Mouse (Mus musculus): Measurements from ENCODE around the gene Tmem28. TPM values are rescaled to one million over a fixed set of nuclear protein-coding genes. Genes with fewer than 3 reads are reported as not detected.

Tmem28 gene
- total RNA-seq (2021): 10 to 100 TPM; 18.6 to 19.6 TPM
- long read RNA-seq, experiment 1, transcript Tmem28-201 (3 exons, 3,909 nt): major isoform, 9 of 13 reads
- long read RNA-seq, experiment 1, partial matches to known transcripts: 0 of 13 reads
- long read RNA-seq, experiment 1, other reads (novel, unspliced or antisense): 4 of 13 reads
- long read RNA-seq, experiment 2, partial matches to known transcripts: 5 of 9 reads
- long read RNA-seq, experiment 2, other reads (novel, unspliced or antisense): 0 of 9 reads

DNA sequence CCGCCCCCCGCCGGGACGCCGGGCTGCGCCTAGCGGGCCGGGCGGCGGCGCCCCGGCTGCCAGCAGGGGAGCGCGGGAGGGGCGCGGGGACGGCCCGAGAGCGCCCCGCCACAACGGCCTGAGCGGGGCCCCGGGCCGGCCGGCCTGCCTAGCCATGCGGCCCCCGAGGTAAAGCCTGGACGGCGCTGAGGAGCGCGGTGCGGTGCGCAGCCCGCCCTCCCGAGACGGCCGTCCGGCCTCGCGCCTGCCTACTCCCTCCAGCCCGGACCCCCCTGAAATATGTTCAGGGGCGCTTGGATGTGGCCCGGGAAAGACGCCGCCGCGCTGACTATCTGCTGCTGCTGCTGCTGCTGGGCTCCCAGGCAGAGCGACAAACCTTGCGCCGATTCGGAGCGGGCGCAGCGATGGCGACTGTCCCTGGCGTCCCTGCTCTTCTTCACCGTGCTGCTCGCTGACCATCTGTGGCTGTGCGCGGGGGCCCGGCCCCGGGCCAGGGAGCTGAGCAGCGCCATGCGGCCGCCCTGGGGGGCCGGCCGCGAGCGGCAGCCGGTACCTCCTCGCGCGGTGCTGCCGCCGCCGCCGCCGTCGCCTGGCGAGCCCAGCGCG, at the start of gene Tmem28:
TSS of gene Tmem28 (plus strand) at position 232 of the 606 bp plus-strand sequence.
- peak in 1 of 2 experiments; percentile 13 for DNase-seq (ENCODE audit: low spot score in 2 of 2)

- DNase-seq (ENCODE audit: low spot score in 2 of 2): no peak
Measured at GRCm38 (mm10) chrX:99780308-99780707, 40.5 kb upstream of the Tmem28 start.

DNA sequence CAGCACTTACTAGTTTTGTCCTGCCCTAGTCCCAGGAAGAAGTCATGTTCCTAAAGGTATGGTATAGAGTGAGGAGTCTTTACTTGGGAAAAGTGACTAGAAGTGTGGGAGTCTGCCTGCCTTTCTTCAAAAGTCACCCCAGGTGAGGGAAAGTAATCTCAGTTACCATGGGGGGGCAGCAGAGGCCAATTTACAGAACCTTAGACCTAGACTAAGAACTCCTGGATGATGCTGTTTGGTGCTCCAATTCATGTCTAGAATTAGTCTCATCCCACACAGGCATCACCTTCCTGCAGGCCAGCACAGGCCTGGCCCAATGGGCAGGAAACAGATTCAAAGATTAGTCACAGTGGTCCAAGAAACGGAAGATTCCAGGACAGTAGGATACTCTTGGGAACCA, 12.4 kb upstream of the Tmem28 start:
- peak; percentile 34 to 40 for DNase-seq (ENCODE audit: low spot score in 2 of 2)

DNA sequence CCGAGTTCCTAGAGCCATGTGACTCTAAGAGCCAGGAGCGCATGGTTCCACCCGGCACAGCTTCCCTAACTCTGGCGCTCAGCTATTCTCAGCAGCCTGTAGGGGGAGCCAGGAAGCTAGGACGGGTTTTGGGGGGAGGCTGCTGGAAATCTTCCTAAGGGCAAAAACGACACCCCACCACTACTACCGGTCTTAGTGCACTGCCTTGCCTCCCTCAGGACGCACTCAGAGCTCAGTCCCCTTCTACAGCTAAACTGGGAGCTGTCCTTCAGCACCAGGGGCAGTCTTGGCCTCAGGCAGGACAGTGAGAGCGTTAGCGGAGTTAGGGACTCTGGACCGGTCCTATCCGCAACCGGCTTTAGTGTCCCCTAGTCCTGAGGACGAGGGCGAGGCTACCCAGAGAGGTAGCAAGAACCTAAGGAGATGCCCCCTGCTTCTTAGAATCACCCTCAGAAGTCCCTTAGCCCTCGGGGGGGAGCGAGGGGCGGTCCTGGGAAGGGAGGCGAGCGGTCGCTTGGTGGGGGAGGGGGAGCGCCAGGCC, 1.4 kb upstream of the Tmem28 start:
- peak; percentile 50 to 57 for DNase-seq (ENCODE audit: low spot score in 2 of 2)

GRCm38 (mm10) chrX:99819936-99820789, 658 bp upstream of the Tmem28 start:
- DNase-seq (ENCODE audit: low spot score in 2 of 2): peak; percentile 25 to 44

DNA sequence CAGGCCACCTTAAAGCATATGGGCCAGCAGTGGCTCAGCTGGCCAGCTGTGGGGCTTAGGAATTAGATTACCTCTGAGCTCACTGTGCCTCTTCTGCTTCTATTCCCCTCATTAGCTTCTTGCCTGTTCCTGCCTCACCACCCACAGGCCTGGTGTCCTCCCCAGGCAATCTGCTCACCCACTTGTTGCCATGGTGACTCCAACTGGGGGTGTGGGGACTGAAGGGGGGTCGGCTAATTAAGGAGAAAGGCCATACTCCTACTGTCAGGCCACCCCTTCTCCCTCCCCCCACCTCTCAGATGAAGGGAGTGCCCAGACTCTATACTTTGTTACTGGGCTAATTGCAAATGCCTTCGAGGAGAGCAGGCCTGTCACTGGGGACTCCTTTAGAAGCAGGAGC, 21.3 kb downstream of the Tmem28 start:
- no peak for DNase-seq (ENCODE audit: low spot score in 2 of 2)

DNA sequence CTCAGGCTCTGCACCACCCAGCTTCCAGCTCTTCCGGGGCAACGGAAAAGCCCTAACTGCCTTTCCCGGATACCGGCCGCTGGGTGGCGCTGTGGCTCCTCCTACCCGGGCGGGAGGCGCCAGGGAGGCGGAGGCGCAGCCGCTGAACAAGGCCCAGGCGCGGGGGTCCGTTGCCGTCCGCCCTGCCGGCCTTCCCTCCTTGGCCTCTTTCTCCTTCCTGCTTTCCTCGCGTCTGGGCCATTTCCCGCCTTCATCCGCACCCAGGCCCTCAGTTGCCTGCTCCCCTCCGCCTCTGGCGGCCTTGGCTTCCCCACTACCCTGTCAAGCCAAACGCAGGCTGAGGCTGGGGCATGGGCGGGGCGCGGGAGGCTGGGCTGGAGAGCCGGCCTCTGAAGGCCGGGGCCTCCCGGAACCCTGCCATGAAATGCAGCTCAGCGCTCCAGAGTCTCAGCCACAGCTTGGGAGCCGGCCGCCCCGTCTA, 32.5 kb downstream of the Tmem28 start:
- DNase-seq (ENCODE audit: low spot score in 2 of 2): peak; percentile 24 to 25

- DNase-seq (ENCODE audit: low spot score in 2 of 2): no peak
Measured at GRCm38 (mm10) chrX:99853834-99854233, 33.0 kb downstream of the Tmem28 start.

DNA sequence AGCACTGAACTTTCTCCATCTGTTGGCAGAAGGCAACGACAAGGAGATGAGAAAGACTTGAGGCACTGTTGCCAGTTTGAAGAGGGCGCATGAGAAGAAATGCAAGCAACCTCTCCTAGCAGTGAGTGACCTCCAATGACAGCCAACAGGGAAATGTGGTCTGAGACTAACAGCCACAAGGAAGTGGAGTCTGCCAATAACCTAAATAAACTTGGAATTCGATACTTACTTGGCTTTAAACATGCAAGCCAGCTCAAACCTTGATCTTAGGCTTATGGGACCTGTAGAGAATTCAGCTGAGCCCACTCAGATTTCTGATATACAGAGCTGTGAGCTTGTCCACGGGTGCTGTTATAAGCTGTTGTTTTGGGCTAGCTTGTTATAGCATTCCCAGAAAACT, 51.4 kb downstream of the Tmem28 start:
- DNase-seq (ENCODE audit: low spot score in 2 of 2): no peak

GRCm38 (mm10) chrX:99872632-99873201, 51.9 kb downstream of the Tmem28 start:
- no peak for DNase-seq (ENCODE audit: low spot score in 2 of 2)

DNA sequence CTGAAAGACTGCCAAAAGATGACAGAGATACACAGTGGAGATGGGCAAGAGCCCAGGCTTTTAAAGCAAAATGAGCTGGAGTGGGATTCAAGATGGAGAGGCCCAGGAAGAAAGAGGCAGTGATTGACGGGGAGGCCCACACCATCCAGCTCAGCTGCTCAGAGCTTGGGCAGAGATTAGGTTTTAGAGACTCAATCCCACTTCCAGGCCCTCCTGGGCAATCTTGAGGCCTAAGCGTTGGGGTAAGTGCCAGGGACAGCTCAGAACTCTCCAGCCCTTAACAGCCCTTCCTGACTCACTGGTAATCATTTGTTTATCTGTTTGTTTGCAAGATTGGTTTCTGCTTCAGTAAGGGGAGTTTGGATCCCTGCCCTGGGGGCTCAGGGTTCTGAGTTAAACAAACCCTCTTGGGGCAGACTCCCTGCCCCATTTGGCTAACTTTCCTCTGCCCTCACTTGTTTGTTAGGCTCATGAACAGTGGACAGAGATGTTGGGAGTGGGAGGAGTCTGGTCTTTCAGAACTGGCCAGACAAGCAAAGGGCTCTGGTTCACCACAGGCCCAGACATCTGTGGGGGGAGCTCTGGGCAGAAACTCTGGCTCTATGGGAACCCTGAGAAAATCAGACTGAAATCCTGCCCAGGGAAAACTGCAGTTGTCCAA, 52.6 kb downstream of the Tmem28 start:
- DNase-seq (ENCODE audit: low spot score in 2 of 2): no peak

DNA sequence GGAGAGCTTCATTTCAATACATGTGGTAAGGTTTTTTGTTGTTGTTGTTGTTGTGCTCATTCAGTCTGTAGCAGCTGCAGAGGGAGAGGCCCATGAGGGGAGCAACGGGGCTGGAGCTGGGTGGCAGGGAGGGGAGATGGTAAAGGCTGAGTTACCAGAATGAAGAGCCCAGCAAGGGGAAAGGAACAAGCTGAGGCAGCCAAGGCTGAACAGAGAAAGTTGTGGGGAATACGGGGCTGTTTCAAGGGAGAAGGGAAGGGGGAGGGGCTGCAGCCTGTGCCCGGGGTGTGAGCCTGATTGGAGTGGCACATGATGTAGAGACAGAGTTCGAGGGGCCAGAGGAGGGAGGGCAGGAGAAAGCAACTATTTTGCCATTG, 53.1 kb downstream of the Tmem28 start:
- no peak for DNase-seq (ENCODE audit: low spot score in 2 of 2)

- DNase-seq (ENCODE audit: low spot score in 2 of 2): no peak
Measured at GRCm38 (mm10) chrX:99876781-99877180, 56.0 kb downstream of the Tmem28 start.

GRCm38 (mm10) chrX:99883396-99883795, 62.6 kb downstream of the Tmem28 start:
- DNase-seq (ENCODE audit: low spot score in 2 of 2): no peak

Other genes starting within 250 kb of the Tmem28 start
- gene Eda, start 154.6 kb downstream of the Tmem28 start, total RNA-seq (2021): 1 to 10 TPM; 3.5 to 3.9 TPM

All from left cerebral cortex, adult 18-20 months (tissue).